ENCODE assay signal across 12 mouse cellular contexts in genomic region chr11:31717926-31718735, GRCm38 (mm10). TPM values are rescaled to one million over a fixed set of nuclear protein-coding genes. Genes with fewer than 3 reads are reported as not detected.
DNase-seq lines count a peak whose midpoint lies in the region; ATAC-seq and TF ChIP-seq lines count a peak whose summit lies in the region.
"Had no signal": no experiment of that assay in that cellular context is flagged by ENCODE, and none has a peak within 500 bp of the region (broad histone marks: within the 10 kb centered on the region; RNA-seq: fewer than 3 reads in every experiment).

No protein-coding gene starts in this region.

- ATAC-seq in Patski, result peak; percentile 27
- ATAC-seq: midbrain, embryonic 13.5 days had no signal

- in situ Hi-C loops in Patski (cut with MboI; ENCODE audit: low pct_unique_long_range_greater_than_20kb), result no loop called here

- TF ChIP-seq CTCF in layer of hippocampus, adult 2 months (conservative IDR thresholded peaks at IDR 0.05), result no peak
- no peak for TF ChIP-seq CTCF in Patski (IDR thresholded peaks at IDR 0.05)

- H3K27ac ChIP-seq in layer of hippocampus, adult 2 months, result peak overlapping the region; percentile 7; the same call in 1 of the 2 replicates
- 0 out of 2 replicates have a peak overlapping the region, but pooled peaks have one; percentile 41 for H3K27ac ChIP-seq in brown adipose tissue, adult 24 weeks (replicated peaks; ENCODE audit: low read depth, low read length)
- H3K27ac ChIP-seq: forebrain, embryonic 10.5 days; kidney, postnatal 0 days; liver, embryonic 14.5 days; midbrain, embryonic 13.5 days had no signal

- H3K4me1 ChIP-seq in brown adipose tissue, adult 24 weeks (ENCODE audit: control insufficient read depth, insufficient read depth, insufficient read length, low read length), result peaks cover 7% of the 10 kb centered on the region; the same call in 1 of the 2 replicates

- H3K4me3 ChIP-seq in layer of hippocampus, adult 2 months, result no peak overlapping the region
- H3K4me3 ChIP-seq in brown adipose tissue, adult 24 weeks (ENCODE audit: insufficient read depth, low read depth, low read length), result no peak overlapping the region
- H3K4me3 ChIP-seq: forebrain, embryonic 10.5 days; midbrain, embryonic 13.5 days had no signal

- POLR2A ChIA-PET in Patski (lab: Charles Lee), result no interaction called here

- DNase-seq in layer of hippocampus, adult 2 months (ENCODE audit: low spot score in 2 of 2), result no peak
- DNase-seq in layer of hippocampus, adult 11-12 months (ENCODE audit: low spot score), result no peak
- no peak for DNase-seq in Patski (ENCODE audit: low read depth, low spot score)
- peak; percentile 64 for DNase-seq in kidney, adult 9 months
- no peak for DNase-seq in left cerebral cortex, adult 8-10 months (ENCODE audit: low spot score in 2 of 2)
- DNase-seq in thymus, postnatal 14 days, result no peak
- no peak for DNase-seq in layer of hippocampus, adult 9-11 months

- CTCF ChIA-PET in Patski (lab: Charles Lee), result interaction anchor here (0.9 to 1.0 kb wide), 2 partner anchors 12 to 30 kb away, joined by 3 read pairs; no protein-coding TSS in a partner anchor

- H3K27me3 ChIP-seq in Patski, result no peaks in the 10 kb centered on the region
- H3K27me3 ChIP-seq: midbrain, embryonic 13.5 days had no signal

RNA-seq across cellular contexts. Expression of gene Bod1, which starts 46.4 kb away (rescaled TPM):
- total RNA-seq in layer of hippocampus, adult 2 months (2021), result 100 to 1,000 TPM in 1 of 2 experiments, 10 to 100 TPM in 1; 97.1 to 101 TPM
- 95.1 TPM for polyA plus RNA-seq in Patski (2021)
- 39.1 and 45.5 TPM in 2 replicates for polyA plus RNA-seq in brown adipose tissue, adult 24 weeks (2012; ENCODE audit: insufficient read depth, insufficient read length, missing spikeins)
- total RNA-seq in left cerebral cortex, adult 8-10 months (2022), result 100 to 1,000 TPM in 3 of 4 experiments, 10 to 100 TPM in 1; 96.6 to 104 (median 102) TPM
